Mouse (Mus musculus) liver, postnatal 0 days (tissue): ENCODE results near the gene Gpr157.

Source experiments
- CTCF ChIP-seq: sonication (generic); IDR thresholded peaks from 2 replicates; pipeline ENCODE4 v1.5.1; 2016; ENCODE audit warnings: antibody characterized with exemption, low read depth
- EP300 ChIP-seq: IDR thresholded peaks from 2 replicates; pipeline ENCODE4 v1.6.1; 2016; ENCODE audit warnings: antibody characterized with exemption, low read depth, mild to moderate bottlenecking

DNA sequence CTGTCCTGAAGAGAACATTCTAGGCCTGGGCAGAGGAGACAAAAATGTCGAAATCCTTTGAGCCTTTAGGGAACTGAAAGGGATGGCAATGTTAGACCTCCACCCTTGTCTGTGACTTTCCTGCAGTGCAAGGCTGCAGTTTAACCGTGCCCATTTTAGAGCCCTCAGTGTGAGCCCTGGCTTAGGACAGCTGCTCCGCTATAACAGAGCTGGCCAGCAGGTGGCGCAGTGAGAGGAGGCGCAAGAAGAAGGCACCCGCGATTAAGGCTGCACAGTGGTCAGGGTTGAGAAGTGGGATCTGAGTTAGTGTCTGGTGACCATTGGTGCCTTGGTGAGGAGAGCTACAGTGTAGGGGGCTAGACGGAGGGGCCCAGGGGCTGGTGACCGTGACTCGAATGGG lies 49.5 kb downstream of the Gpr157 start:
- no peak for TF ChIP-seq EP300
- peak; percentile 97 for TF ChIP-seq CTCF
